9 mouse cellular contexts compared by ENCODE assay signal in genomic region chr3:79129044-79129600, GRCm38 (mm10).
DNase-seq lines count a peak whose midpoint lies in the region; ATAC-seq and TF ChIP-seq lines count a peak whose summit lies in the region.
"Had no signal": no experiment of that assay in that cellular context is flagged by ENCODE, and none has a peak within 500 bp of the region (broad histone marks: within the 10 kb centered on the region; RNA-seq: fewer than 3 reads in every experiment).

No protein-coding gene starts in this region.

- WGBS in heart, embryonic 12.5 days = 46% methylated on average over 6 of the region's 6 CpGs
- 63% methylated on average over 6 of the region's 6 CpGs for WGBS in midbrain, embryonic 14.5 days

- H3K4me1 ChIP-seq in heart, embryonic 12.5 days (replicated peaks) = peaks cover 14% of the 10 kb centered on the region
- 0 out of 2 replicates have a peak, but pooled peaks cover 9% of the 10 kb centered on the region for H3K4me1 ChIP-seq in midbrain, embryonic 14.5 days (ENCODE audit: control insufficient read depth, insufficient read depth, low read length)

- no peaks in the 10 kb centered on the region for H3K9me3 ChIP-seq in heart, embryonic 12.5 days (replicated peaks)
- H3K9me3 ChIP-seq in midbrain, embryonic 14.5 days (ENCODE audit: control insufficient read depth, low read length) = no peaks in the 10 kb centered on the region

- no peak for TF ChIP-seq CTCF in brain, embryonic 14.5 days (IDR thresholded peaks at IDR 0.05; ENCODE audit: borderline replicate concordance, extremely low read depth, insufficient read depth, insufficient read length)

- no peak overlapping the region for H3K4me3 ChIP-seq in heart, embryonic 12.5 days
- no peak overlapping the region for H3K4me3 ChIP-seq in midbrain, embryonic 14.5 days (replicated peaks; ENCODE audit: low read depth, low read length)

- H3K36me3 ChIP-seq in heart, embryonic 12.5 days = 0 out of 2 replicates have a peak, but pooled peaks cover 6% of the 10 kb centered on the region
- H3K36me3 ChIP-seq in midbrain, embryonic 14.5 days (ENCODE audit: control insufficient read depth, insufficient read depth, low read length) = no peaks in the 10 kb centered on the region

- H3K9ac ChIP-seq in heart, embryonic 12.5 days = no peak overlapping the region; the same call in 1 of the 2 replicates
- H3K9ac ChIP-seq in midbrain, embryonic 14.5 days (replicated peaks; ENCODE audit: low read length) = no peak overlapping the region
- H3K9ac ChIP-seq: liver, embryonic 14.5 days had no signal

- ATAC-seq in heart, embryonic 12.5 days (ENCODE audit: insufficient number of reproducible peaks, low FRiP score) = peak; percentile 39; the same call in 1 of the 2 replicates
- no peak for ATAC-seq in midbrain, embryonic 14.5 days (ENCODE audit: low FRiP score, low TSS enrichment)

- no peak for DNase-seq in heart, adult 9 months (ENCODE audit: low spot score in 2 of 2)
- DNase-seq in lung, postnatal 10 days = peak; percentile 29
- DNase-seq in lung, postnatal 14 days = no peak
- DNase-seq in brain, embryonic 14.5 days (ENCODE audit: low read depth) = peak; percentile 62
- peak; percentile 21 for DNase-seq in midbrain, embryonic 14.5 days
- DNase-seq in thymus, postnatal 25 days = no peak
- no peak for DNase-seq in gastrocnemius, postnatal 36 days

- no peaks in the 10 kb centered on the region for H3K27me3 ChIP-seq in heart, embryonic 12.5 days (replicated peaks)
- no peaks in the 10 kb centered on the region for H3K27me3 ChIP-seq in midbrain, embryonic 14.5 days (ENCODE audit: control insufficient read depth, insufficient read depth, low read length)

- TF ChIP-seq POLR2A in brain, embryonic 14.5 days (IDR thresholded peaks at IDR 0.05; ENCODE audit: borderline replicate concordance, extremely low read depth, insufficient read depth, insufficient read length, poor library complexity, severe bottlenecking) = no peak

- intact Hi-C loops in gastrocnemius, postnatal 36 days (cut with DNase I) = no loop called here

- H3K4me2 ChIP-seq in heart, embryonic 12.5 days = no peak overlapping the region
- H3K4me2 ChIP-seq in midbrain, embryonic 14.5 days (ENCODE audit: low read length) = no peak overlapping the region

- 0 out of 2 replicates have a peak overlapping the region, but pooled peaks have one; percentile 8 for H3K27ac ChIP-seq in heart, embryonic 12.5 days (ENCODE audit: poor library complexity, severe bottlenecking)
- H3K27ac ChIP-seq in midbrain, embryonic 14.5 days (replicated peaks; ENCODE audit: low read depth, low read length) = no peak overlapping the region
- H3K27ac ChIP-seq: liver, embryonic 14.5 days had no signal

Comparison
In these comparisons a context has a peak if more than half of its experiments do, and no peak if none do; other contexts are left out.
1. DNase-seq: peak in lung, postnatal 10 days (single experiment), brain, embryonic 14.5 days (single experiment) and midbrain, embryonic 14.5 days (single experiment); none in heart, adult 9 months (0 of 2), lung, postnatal 14 days (single experiment), thymus, postnatal 25 days (single experiment) and gastrocnemius, postnatal 36 days (0 of 2).